Mouse (Mus musculus) neural tube, embryonic 13.5 days (tissue): ENCODE measurements around the gene Guk1. TPM values are rescaled to one million over a fixed set of nuclear protein-coding genes. Genes with fewer than 3 reads are reported as not detected.
A peak's percentile ranks its signal among the peaks of the same experiment; 100 is the strongest.

Source experiments
- ATAC-seq: fragments of 200-750 bp; cut with Nextera tagmentation; 2 replicates; pipeline ENCODE4 v1.8.0; 2017; ENCODE audit warnings: low read depth, mild to moderate bottlenecking, moderate TSS enrichment, moderate library complexity
- H3K27ac ChIP-seq: fragments of 300-500 bp; sonication (generic); replicated peaks from 2 replicates; pipeline ENCODE4 v1.5.1; 2015; ENCODE audit warnings: moderate library complexity, mild to moderate bottlenecking, inconsistent platforms
- H3K27me3 ChIP-seq: fragments of 300-500 bp; sonication (generic); 2 replicates; pipeline ENCODE4 v1.6.1; 2015; ENCODE audit warnings: mild to moderate bottlenecking, inconsistent platforms
- H3K36me3 ChIP-seq: fragments of 300-500 bp; sonication (generic); 2 replicates; pipeline ENCODE4 v1.6.1; 2015; ENCODE audit warnings: mild to moderate bottlenecking, inconsistent platforms
- H3K4me1 ChIP-seq: fragments of 300-500 bp; sonication (generic); replicated peaks from 2 replicates; pipeline ENCODE4 v1.6.1; 2015; ENCODE audit warnings: inconsistent platforms
- H3K4me2 ChIP-seq: fragments of 300-500 bp; sonication (generic); 2 replicates; pipeline ENCODE4 v1.6.1; 2015; ENCODE audit warnings: inconsistent platforms, mild to moderate bottlenecking, moderate library complexity
- H3K4me3 ChIP-seq: fragments of 300-500 bp; sonication (generic); 2 replicates; pipeline ENCODE4 v1.5.1; 2015; ENCODE audit warnings: mild to moderate bottlenecking, inconsistent platforms
- H3K9ac ChIP-seq: fragments of 300-500 bp; sonication (generic); 2 replicates; pipeline ENCODE4 v1.6.1; 2015; ENCODE audit warnings: moderate library complexity, mild to moderate bottlenecking, inconsistent platforms
- H3K9me3 ChIP-seq: fragments of 300-500 bp; sonication (generic); 2 replicates; pipeline ENCODE4 v1.6.1; 2016; ENCODE audit warnings: inconsistent platforms
- WGBS: fragments of 180-500 bp; shearing (Covaris S2); methylation state at CpG from one replicate; pipeline ENCODE4 v1.1.7; 2015; 5-methylcytosine and 5-hydroxymethylcytosine counted together
- polyA plus RNA-seq: library from polyadenylated mRNA; unstranded; fragments of >200 nt; fragmentation: Nextera tagmentation; extraction: Ambion mirVana; gene quantifications from 2 replicates; pipeline ENCODE4 v1.2.1, GENCODE M21; 2015

The Guk1 gene
- polyA plus RNA-seq, 1 experiment from 2014 or later = 191 TPM

DNA sequence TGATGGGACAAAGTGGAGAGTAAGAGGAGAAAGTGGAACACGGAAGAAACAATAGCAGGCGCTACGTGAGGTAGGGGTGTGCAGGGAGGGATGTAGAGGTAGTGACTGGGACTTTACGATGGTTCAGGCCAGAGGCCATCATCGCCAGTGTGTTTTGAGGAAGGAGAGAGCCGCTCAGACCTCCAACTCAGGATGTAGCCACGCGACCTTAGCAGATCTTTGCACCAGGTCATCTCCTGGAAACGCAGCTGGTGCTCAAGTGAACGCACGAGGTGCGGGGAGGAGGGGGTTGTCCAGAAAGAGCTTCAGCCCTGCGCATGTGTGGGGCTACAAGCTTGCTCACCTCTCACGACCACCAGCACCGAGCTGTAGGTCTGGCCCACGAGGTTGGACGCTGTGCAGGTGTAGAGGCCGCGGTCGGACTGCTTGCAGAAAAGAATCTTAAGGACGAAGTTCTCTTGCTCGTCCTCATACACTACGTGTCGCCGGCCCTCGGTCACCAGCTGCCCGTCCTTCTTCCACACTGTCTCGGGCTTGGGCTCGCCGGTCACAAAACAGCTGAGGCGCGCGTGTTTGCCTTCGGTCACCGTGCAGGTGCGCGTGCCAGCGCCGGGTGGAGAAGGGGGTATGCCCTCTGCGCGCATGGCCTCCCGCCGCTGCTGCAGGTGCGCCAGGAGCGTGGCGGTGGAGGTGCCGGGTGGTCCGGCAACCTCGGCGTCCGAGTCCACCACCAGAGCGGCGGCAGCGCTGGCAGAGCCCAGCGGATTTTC is 56.8 kb downstream of the Guk1 start:
- Histone ChIP-seq H3K27ac (no peak overlapping the region), H3K9ac (no peak overlapping the region), H3K4me1 (peaks cover 19% of the 10 kb centered on the region; the same call in 1 of the 2 replicates), H3K4me3 (peak overlapping the region; percentile 32), H3K9me3 (no peaks in the 10 kb centered on the region), H3K4me2 (peak overlapping the region; percentile 48), H3K27me3 (peaks cover 72% of the 10 kb centered on the region), H3K36me3 (no peaks in the 10 kb centered on the region)
- no peak for ATAC-seq
- WGBS = 9% methylated on average over 55 of the region's 55 CpGs

DNA sequence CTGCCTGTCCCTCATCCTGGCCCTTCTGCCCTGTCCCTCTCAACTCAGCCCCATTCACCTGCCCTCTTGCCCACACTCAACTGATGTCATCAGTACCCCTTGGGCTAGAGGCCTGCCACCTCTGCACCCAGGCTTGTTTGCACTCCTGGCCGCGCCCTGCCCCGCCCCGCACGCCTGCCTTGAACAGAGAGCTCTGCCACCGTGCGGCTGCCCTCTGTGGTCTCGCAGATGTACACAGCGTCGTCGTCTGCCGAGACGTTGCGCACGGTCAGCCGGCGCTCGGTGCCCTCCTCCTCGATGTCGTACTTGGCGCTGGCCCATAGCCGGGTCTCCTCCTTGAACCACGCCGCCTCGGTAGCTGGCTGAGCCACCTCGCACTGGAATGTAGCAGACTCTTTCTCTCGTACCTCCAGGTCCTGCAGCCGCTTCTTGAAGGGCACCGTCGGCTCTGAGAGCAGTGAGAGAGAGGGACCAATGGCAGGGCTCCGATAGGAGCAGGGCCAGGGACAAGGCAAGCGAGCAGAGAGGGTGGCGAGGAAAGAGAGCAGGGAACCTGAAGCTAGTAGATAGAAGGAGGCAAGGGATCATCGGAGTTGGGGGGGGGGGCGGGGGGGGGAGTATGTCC is 57.5 kb downstream of the Guk1 start:
- H3K9ac ChIP-seq = no peak overlapping the region
- no peaks in the 10 kb centered on the region for H3K9me3 ChIP-seq
- no peak overlapping the region for H3K27ac ChIP-seq
- peaks cover 19% of the 10 kb centered on the region; the same call in 1 of the 2 replicates for H3K4me1 ChIP-seq
- H3K36me3 ChIP-seq = no peaks in the 10 kb centered on the region
- H3K27me3 ChIP-seq = peaks cover 72% of the 10 kb centered on the region
- H3K4me3 ChIP-seq = 0 out of 2 replicates have a peak overlapping the region, but pooled peaks have one; percentile 11
- peak overlapping the region; percentile 21; the same call in 1 of the 2 replicates for H3K4me2 ChIP-seq
- no peak for ATAC-seq
- WGBS = 10% methylated on average over 32 of the region's 35 CpGs

Other genes starting within 250 kb of the Guk1 start
- gene Hist3h2ba, start 243.3 kb downstream of the Guk1 start, polyA plus RNA-seq = 278 and 296 TPM in 2 replicates
- gene Hist3h2a, start 237.5 kb downstream of the Guk1 start, polyA plus RNA-seq = 124 and 126 TPM in 2 replicates
- 0.90 and 1.3 TPM in 2 replicates for gene Trim17, start 237.5 kb downstream of the Guk1 start, polyA plus RNA-seq
- gene Trim11, start 214.1 kb downstream of the Guk1 start, polyA plus RNA-seq = 19.7 and 20.2 TPM in 2 replicates
- gene Obscn, start 55.8 kb downstream of the Guk1 start, polyA plus RNA-seq = 0.27 and 0.55 TPM in 2 replicates
- gene Iba57, start 28.5 kb downstream of the Guk1 start, polyA plus RNA-seq = 6.0 and 6.3 TPM in 2 replicates
- 0.17 TPM in 1 of 2 replicates, not detected in the other for gene Gjc2, start 9.0 kb downstream of the Guk1 start, polyA plus RNA-seq
- gene Mrpl55, start 10.3 kb upstream of the Guk1 start, polyA plus RNA-seq = 89.9 and 95.6 TPM in 2 replicates
- 26.3 and 28.8 TPM in 2 replicates for gene 2310033P09Rik, start 16.1 kb upstream of the Guk1 start, polyA plus RNA-seq
- gene Arf1, start 36.1 kb upstream of the Guk1 start, polyA plus RNA-seq = 642 and 663 TPM in 2 replicates
- gene Wnt3a, start 98.5 kb upstream of the Guk1 start, polyA plus RNA-seq = 1.2 and 1.7 TPM in 2 replicates
- gene Wnt9a, start 114.7 kb upstream of the Guk1 start, polyA plus RNA-seq = 3.6 and 3.8 TPM in 2 replicates
- not detected in 2 replicates for gene Prss38, start 183.4 kb upstream of the Guk1 start, polyA plus RNA-seq